Mouse (Mus musculus): ENCODE measurements around the gene Mat2a. TPM values are rescaled to one million over a fixed set of nuclear protein-coding genes. Genes with fewer than 3 reads are reported as not detected.
"Not testable (repeated sequence)": the region's sequence is repeated elsewhere in the genome, so short reads cannot be mapped to it uniquely, and the experiment has no call there.

Mat2a gene
- polyA plus RNA-seq (2015; fragmentation: Nextera tagmentation; extraction: Ambion mirVana): 336 and 340 TPM in 2 replicates

DNA sequence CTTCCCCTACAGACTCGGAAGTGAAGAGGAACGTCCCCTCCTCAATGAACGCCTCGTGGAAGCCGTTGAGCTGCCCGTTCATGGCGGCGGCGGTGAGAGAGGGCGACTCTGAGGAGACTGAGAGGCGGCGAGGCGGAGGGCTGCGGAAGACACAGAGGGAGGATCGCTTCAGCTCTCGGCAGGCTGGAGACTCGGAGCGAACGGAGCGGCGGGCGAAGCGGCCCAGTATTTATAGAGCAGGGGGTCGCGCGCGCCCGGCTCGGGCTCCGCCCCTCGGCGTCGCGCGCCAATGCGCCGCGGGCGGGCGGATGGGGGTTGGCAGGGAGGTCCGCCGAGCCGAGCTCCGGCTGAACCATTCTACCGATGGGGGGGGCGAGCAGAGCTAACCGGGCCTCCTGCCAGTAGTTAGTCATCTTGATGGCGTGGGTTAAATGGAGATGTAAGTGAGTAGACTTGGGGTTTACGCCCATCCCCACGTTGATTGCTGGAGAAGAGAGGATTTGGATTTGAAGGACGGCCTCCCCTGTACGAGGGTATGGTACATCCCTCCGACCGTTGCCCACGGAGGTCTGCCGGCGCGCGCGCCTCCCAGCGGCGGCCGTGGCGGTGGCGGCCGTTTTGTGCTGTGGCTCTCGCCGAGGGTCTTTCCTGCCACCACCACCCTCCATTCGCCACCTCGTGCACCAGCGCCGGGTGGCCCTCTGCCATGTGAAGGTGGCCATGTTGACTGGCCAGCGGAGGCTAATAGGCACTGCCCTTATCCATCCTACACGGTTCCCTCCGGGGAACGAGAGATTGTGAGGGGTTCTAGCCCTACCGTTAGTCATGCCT lies at the start of gene Mat2a:
TSS of gene Mat2a (minus strand) at position 204 of the 831 bp plus-strand sequence.
- no peaks in the 10 kb centered on the region for H3K27me3 ChIP-seq (ENCODE audit: control insufficient read depth, insufficient read depth, low read depth, low read length)
- peak within 1 kb of the TSS; percentile 100 for H3K9ac ChIP-seq (ENCODE audit: low read length)
- no peaks in the 10 kb centered on the region for H3K9me3 ChIP-seq (ENCODE audit: control insufficient read depth, low read length)
- peak within 1 kb of the TSS; percentile 90 for H3K4me2 ChIP-seq (ENCODE audit: low read depth, low read length)
- H3K4me3 ChIP-seq (ENCODE audit: low read length): peak within 1 kb of the TSS; percentile 95
- peaks cover 20% of the 10 kb centered on the region for H3K4me1 ChIP-seq (replicated peaks; ENCODE audit: control insufficient read depth, insufficient read depth, low read length)
- H3K27ac ChIP-seq (ENCODE audit: low read length): peak within 1 kb of the TSS; percentile 98
- peaks cover 25% of the 10 kb centered on the region for H3K36me3 ChIP-seq (ENCODE audit: control insufficient read depth, insufficient read depth, low read length)
- WGBS: under 1% methylated on average over 75 of the region's 77 CpGs
- ATAC-seq (ENCODE audit: low read depth): peak; percentile 93

- Histone ChIP-seq H3K4me3 (ENCODE audit: low read length) (no peak overlapping the region), H3K27ac (ENCODE audit: low read length) (no peak overlapping the region), H3K4me1 (replicated peaks; ENCODE audit: control insufficient read depth, insufficient read depth, low read length) (peaks cover 3% of the 10 kb centered on the region; the same call in 1 of the 2 replicates), H3K9ac (ENCODE audit: low read length) (no peak overlapping the region), H3K4me2 (ENCODE audit: low read depth, low read length) (no peak overlapping the region), H3K9me3 (ENCODE audit: control insufficient read depth, low read length) (no peaks in the 10 kb centered on the region), H3K27me3 (ENCODE audit: control insufficient read depth, insufficient read depth, low read depth, low read length) (no peaks in the 10 kb centered on the region), H3K36me3 (ENCODE audit: control insufficient read depth, insufficient read depth, low read length) (no peaks in the 10 kb centered on the region)
- WGBS: 51% methylated on average over 3 of the region's 3 CpGs
- no peak for ATAC-seq (ENCODE audit: low read depth)
These were observed 49.5 kb upstream of the Mat2a start for GRCm38 (mm10) chr6:72488850-72489249.

DNA sequence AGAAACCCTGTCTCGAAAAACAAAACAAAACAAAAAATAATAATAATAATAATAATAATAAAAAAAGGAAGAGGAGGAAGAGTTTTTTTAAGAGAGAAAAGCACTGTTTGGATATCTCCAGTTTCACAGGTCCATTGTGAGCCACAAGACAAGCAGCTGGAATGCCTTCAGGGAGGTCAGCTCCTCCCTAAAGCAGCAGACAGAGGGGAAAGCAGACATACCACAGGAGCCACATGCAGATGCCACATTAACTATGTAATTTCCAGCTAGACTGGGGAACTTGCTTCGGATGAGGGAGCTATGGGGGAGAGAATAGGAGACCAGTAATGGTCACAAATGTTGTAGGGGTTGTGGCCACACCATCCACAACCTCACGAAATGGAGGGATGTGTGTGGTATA lies 47.9 kb upstream of the Mat2a start:
- no peak for ATAC-seq (ENCODE audit: low read depth)
- 64% methylated on average over 3 of the region's 3 CpGs for WGBS
- H3K4me2 ChIP-seq (ENCODE audit: low read depth, low read length): no peak overlapping the region

DNA sequence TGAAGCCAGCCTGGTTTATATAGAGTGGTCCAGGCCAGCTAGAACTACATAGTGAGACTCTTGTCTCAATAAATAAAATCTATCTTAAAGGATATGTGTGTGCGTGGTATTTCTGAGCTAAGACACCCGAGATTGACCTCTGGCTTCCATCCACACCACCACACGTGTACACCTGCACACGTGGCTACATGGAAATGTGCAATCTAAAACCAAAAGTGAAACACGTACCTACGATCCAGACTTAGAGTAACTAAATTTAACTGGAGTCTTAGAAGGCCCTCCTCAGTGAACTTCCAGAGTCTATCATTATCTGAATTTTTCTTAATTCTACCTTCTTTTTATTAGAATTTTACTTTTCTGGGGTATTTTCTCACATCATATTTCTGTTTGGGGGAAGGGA lies 46.9 kb upstream of the Mat2a start:
- Histone ChIP-seq H3K36me3 (ENCODE audit: control insufficient read depth, insufficient read depth, low read length) (no peaks in the 10 kb centered on the region), H3K9me3 (ENCODE audit: control insufficient read depth, low read length) (no peaks in the 10 kb centered on the region), H3K4me3 (ENCODE audit: low read length) (no peak overlapping the region), H3K4me1 (replicated peaks; ENCODE audit: control insufficient read depth, insufficient read depth, low read length) (no peaks in the 10 kb centered on the region), H3K27me3 (ENCODE audit: control insufficient read depth, insufficient read depth, low read depth, low read length) (no peaks in the 10 kb centered on the region), H3K9ac (ENCODE audit: low read length) (no peak overlapping the region), H3K4me2 (ENCODE audit: low read depth, low read length) (no peak overlapping the region), H3K27ac (ENCODE audit: low read length) (no peak overlapping the region)
- WGBS: 83% methylated on average over 6 of the region's 6 CpGs
- ATAC-seq (ENCODE audit: low read depth): no peak

More for the DNA sequence above, 47.9 kb upstream of the Mat2a start:
- no peak overlapping the region for H3K4me3 ChIP-seq (ENCODE audit: low read length)
- H3K4me1 ChIP-seq (replicated peaks; ENCODE audit: control insufficient read depth, insufficient read depth, low read length): no peaks in the 10 kb centered on the region
- H3K27ac ChIP-seq (ENCODE audit: low read length): no peak overlapping the region
- H3K36me3 ChIP-seq (ENCODE audit: control insufficient read depth, insufficient read depth, low read length): no peaks in the 10 kb centered on the region
- no peak overlapping the region for H3K9ac ChIP-seq (ENCODE audit: low read length)
- no peaks in the 10 kb centered on the region for H3K27me3 ChIP-seq (ENCODE audit: control insufficient read depth, insufficient read depth, low read depth, low read length)
- H3K9me3 ChIP-seq (ENCODE audit: control insufficient read depth, low read length): no peaks in the 10 kb centered on the region

DNA sequence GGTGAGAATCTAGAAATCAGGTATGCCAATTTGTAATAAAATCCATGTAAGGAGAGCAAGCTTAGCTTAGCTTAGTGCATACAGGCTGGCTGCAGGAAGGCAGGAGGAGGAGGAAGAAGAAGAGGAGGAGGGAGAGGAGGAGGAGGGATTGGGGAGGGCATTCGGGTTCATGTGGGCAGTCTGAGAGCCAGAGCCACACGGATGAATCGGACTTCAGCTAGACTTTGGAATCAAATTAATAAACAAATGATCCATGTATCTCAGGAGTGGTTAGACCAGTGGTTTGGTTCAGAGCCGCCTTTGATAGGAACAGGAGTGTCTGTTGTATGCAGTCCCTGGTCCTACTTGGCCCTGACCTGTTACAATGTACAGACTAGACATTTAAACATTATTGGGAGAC lies 45.5 kb upstream of the Mat2a start:
- Histone ChIP-seq H3K9ac (ENCODE audit: low read length) (no peak overlapping the region), H3K4me1 (replicated peaks; ENCODE audit: control insufficient read depth, insufficient read depth, low read length) (no peaks in the 10 kb centered on the region), H3K27ac (ENCODE audit: low read length) (no peak overlapping the region), H3K4me2 (ENCODE audit: low read depth, low read length) (no peak overlapping the region), H3K27me3 (ENCODE audit: control insufficient read depth, insufficient read depth, low read depth, low read length) (no peaks in the 10 kb centered on the region), H3K9me3 (ENCODE audit: control insufficient read depth, low read length) (peaks cover 4% of the 10 kb centered on the region), H3K36me3 (ENCODE audit: control insufficient read depth, insufficient read depth, low read length) (no peaks in the 10 kb centered on the region), H3K4me3 (ENCODE audit: low read length) (no peak overlapping the region)
- 46% methylated on average over 4 of the region's 4 CpGs for WGBS
- no peak for ATAC-seq (ENCODE audit: low read depth)

DNA sequence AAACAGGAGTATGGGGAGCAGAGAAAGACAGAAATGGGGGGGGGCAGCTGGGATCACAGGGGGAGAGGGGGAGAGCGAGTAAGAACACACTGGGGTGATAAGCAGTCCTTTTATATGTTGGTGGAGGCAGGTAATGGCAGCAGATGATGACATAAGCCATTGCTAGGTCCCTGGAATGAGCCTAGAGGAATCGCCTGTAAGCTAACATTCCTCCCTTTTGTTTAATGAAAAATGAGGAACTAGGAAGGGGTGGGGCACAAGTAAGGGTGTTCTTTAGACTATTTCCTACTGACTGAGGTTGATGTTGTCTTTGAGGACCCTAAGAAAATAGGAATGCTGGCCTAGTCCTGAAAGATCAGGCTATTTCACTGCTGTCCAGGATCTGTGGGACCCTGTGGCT lies 42.8 kb upstream of the Mat2a start:
- no peaks in the 10 kb centered on the region for H3K27me3 ChIP-seq (ENCODE audit: control insufficient read depth, insufficient read depth, low read depth, low read length)
- H3K4me2 ChIP-seq (ENCODE audit: low read depth, low read length): no peak overlapping the region
- H3K4me1 ChIP-seq (replicated peaks; ENCODE audit: control insufficient read depth, insufficient read depth, low read length): no peaks in the 10 kb centered on the region
- H3K4me3 ChIP-seq (ENCODE audit: low read length): no peak overlapping the region
- no peak overlapping the region for H3K27ac ChIP-seq (ENCODE audit: low read length)
- no peaks in the 10 kb centered on the region for H3K36me3 ChIP-seq (ENCODE audit: control insufficient read depth, insufficient read depth, low read length)
- ATAC-seq (ENCODE audit: low read depth): no peak
- H3K9me3 ChIP-seq (ENCODE audit: control insufficient read depth, low read length): peaks cover 7% of the 10 kb centered on the region
- 44% methylated on average over 2 of the region's 2 CpGs for WGBS
- H3K9ac ChIP-seq (ENCODE audit: low read length): no peak overlapping the region

- H3K9ac ChIP-seq (ENCODE audit: low read length): no peak overlapping the region
- ATAC-seq (ENCODE audit: low read depth): no peak; the same call in 1 of the 2 replicates
- no peak overlapping the region for H3K27ac ChIP-seq (ENCODE audit: low read length)
- H3K4me2 ChIP-seq (ENCODE audit: low read depth, low read length): no peak overlapping the region
- H3K4me1 ChIP-seq (replicated peaks; ENCODE audit: control insufficient read depth, insufficient read depth, low read length): no peaks in the 10 kb centered on the region
- H3K36me3 ChIP-seq (ENCODE audit: control insufficient read depth, insufficient read depth, low read length): no peaks in the 10 kb centered on the region
- WGBS: 24% methylated on average over 2 of the region's 2 CpGs
- no peak overlapping the region for H3K4me3 ChIP-seq (ENCODE audit: low read length)
- peaks cover 7% of the 10 kb centered on the region for H3K9me3 ChIP-seq (ENCODE audit: control insufficient read depth, low read length)
- H3K27me3 ChIP-seq (ENCODE audit: control insufficient read depth, insufficient read depth, low read depth, low read length): no peaks in the 10 kb centered on the region
These were observed 41.0 kb upstream of the Mat2a start for GRCm38 (mm10) chr6:72480422-72480702.

- H3K4me2 ChIP-seq (ENCODE audit: low read depth, low read length): no peak overlapping the region
- peak; percentile 49; the same call in 1 of the 2 replicates for ATAC-seq (ENCODE audit: low read depth)
- no peak overlapping the region for H3K27ac ChIP-seq (ENCODE audit: low read length)
- H3K9me3 ChIP-seq (ENCODE audit: control insufficient read depth, low read length): peaks cover 7% of the 10 kb centered on the region
- no peak overlapping the region for H3K4me3 ChIP-seq (ENCODE audit: low read length)
- WGBS: 77% methylated on average over 12 of the region's 12 CpGs
- no peak overlapping the region for H3K9ac ChIP-seq (ENCODE audit: low read length)
- H3K36me3 ChIP-seq (ENCODE audit: control insufficient read depth, insufficient read depth, low read length): no peaks in the 10 kb centered on the region
- no peaks in the 10 kb centered on the region for H3K27me3 ChIP-seq (ENCODE audit: control insufficient read depth, insufficient read depth, low read depth, low read length)
- H3K4me1 ChIP-seq (replicated peaks; ENCODE audit: control insufficient read depth, insufficient read depth, low read length): no peaks in the 10 kb centered on the region
These were observed 40.5 kb upstream of the Mat2a start for GRCm38 (mm10) chr6:72479645-72480421.

DNA sequence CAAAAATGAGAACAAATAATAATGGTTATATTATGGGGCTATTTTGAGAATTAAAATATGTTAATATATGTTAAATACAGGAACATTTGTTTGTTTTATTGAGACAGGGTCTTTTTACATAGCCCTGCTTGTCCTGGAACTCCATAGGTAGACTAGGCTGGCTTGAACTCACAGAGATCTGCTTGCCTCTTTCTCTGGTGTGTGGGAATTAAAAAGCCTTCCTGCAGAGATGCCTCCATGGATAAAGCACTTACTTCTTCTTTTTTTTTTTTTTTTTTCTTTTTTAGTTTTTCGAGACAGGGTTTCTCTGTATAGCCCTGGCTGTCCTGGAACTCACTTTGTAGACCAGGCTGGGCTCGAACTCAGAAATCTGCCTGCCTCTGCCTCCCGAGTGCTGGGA lies 39.3 kb upstream of the Mat2a start:
- not testable (repeated sequence) for H3K36me3 ChIP-seq (ENCODE audit: control insufficient read depth, insufficient read depth, low read length); H3K9me3 ChIP-seq (ENCODE audit: control insufficient read depth, low read length); H3K4me1 ChIP-seq (replicated peaks; ENCODE audit: control insufficient read depth, insufficient read depth, low read length); H3K27me3 ChIP-seq (ENCODE audit: control insufficient read depth, insufficient read depth, low read depth, low read length); H3K4me3 ChIP-seq (ENCODE audit: low read length); H3K9ac ChIP-seq (ENCODE audit: low read length); ATAC-seq (ENCODE audit: low read depth); H3K4me2 ChIP-seq (ENCODE audit: low read depth, low read length); H3K27ac ChIP-seq (ENCODE audit: low read length)
- WGBS: 100% methylated on average over 2 of the region's 3 CpGs

Measured in lung, embryonic 16.5 days (tissue).